Mouse (Mus musculus): Measurements from ENCODE around the gene Itih5. TPM values are rescaled to one million over a fixed set of nuclear protein-coding genes. Genes with fewer than 3 reads are reported as not detected.

Itih5 gene
- total RNA-seq, 2 experiments from 2014 or later, result 13.8 to 15.7 TPM

- intact Hi-C loops (cut with DNase I), result no loop called here
- no peak for DNase-seq (ENCODE audit: low spot score in 2 of 2)
Observed at GRCm38 (mm10) chr2:10162011-10162410, 8.6 kb downstream of the Itih5 start.

- no peak for DNase-seq (ENCODE audit: low spot score in 2 of 2)
- intact Hi-C loops (cut with DNase I), result no loop called here
Observed at GRCm38 (mm10) chr2:10166635-10167034, 13.3 kb downstream of the Itih5 start.

GRCm38 (mm10) chr2:10167283-10167682 is 13.9 kb downstream of the Itih5 start:
- no peak for DNase-seq (ENCODE audit: low spot score in 2 of 2)
- intact Hi-C loops (cut with DNase I), result no loop called here

GRCm38 (mm10) chr2:10168016-10168415 is 14.6 kb downstream of the Itih5 start:
- intact Hi-C loops (cut with DNase I), result no loop called here
- peak in 1 of 2 experiments; percentile 13 for DNase-seq (ENCODE audit: low spot score in 2 of 2)

- intact Hi-C loops (cut with DNase I), result no loop called here
- peak in 1 of 2 experiments; percentile 6 for DNase-seq (ENCODE audit: low spot score in 2 of 2)
Observed at GRCm38 (mm10) chr2:10169991-10170390, 16.6 kb downstream of the Itih5 start.

GRCm38 (mm10) chr2:10193553-10193952 is 40.2 kb downstream of the Itih5 start:
- intact Hi-C loops (cut with DNase I), result no loop called here
- no peak for DNase-seq (ENCODE audit: low spot score in 2 of 2)

- intact Hi-C loops (cut with DNase I), result no loop called here
- DNase-seq (ENCODE audit: low spot score in 2 of 2), result no peak
Observed at GRCm38 (mm10) chr2:10195162-10195561, 41.8 kb downstream of the Itih5 start.

- no peak for DNase-seq (ENCODE audit: low spot score in 2 of 2)
- intact Hi-C loops (cut with DNase I), result no loop called here
Observed at GRCm38 (mm10) chr2:10199326-10199725, 46.0 kb downstream of the Itih5 start.

GRCm38 (mm10) chr2:10200736-10201285 is 47.4 kb downstream of the Itih5 start:
- DNase-seq (ENCODE audit: low spot score in 2 of 2), result no peak
- intact Hi-C loops (cut with DNase I), result no loop called here

GRCm38 (mm10) chr2:10204301-10204700 is 50.9 kb downstream of the Itih5 start:
- DNase-seq (ENCODE audit: low spot score in 2 of 2), result no peak
- intact Hi-C loops (cut with DNase I), result no loop called here

GRCm38 (mm10) chr2:10213468-10213867 is 60.1 kb downstream of the Itih5 start:
- DNase-seq (ENCODE audit: low spot score in 2 of 2), result no peak
- intact Hi-C loops (cut with DNase I), result no loop called here

- intact Hi-C loops (cut with DNase I), result loop anchor here (5.0 kb wide), 1 partner anchor 74 kb away; no protein-coding TSS in a partner anchor
- no peak for DNase-seq (ENCODE audit: low spot score in 2 of 2)
Observed at GRCm38 (mm10) chr2:10215876-10216565, 62.6 kb downstream of the Itih5 start.

- intact Hi-C loops (cut with DNase I), result loop anchor here (5.0 kb wide), 1 partner anchor 74 kb away; no protein-coding TSS in a partner anchor
- peak; percentile 18 to 47 for DNase-seq (ENCODE audit: low spot score in 2 of 2)
Observed at GRCm38 (mm10) chr2:10216566-10217247, 63.3 kb downstream of the Itih5 start.

GRCm38 (mm10) chr2:10221862-10222261 is 68.5 kb downstream of the Itih5 start:
- intact Hi-C loops (cut with DNase I), result no loop called here
- DNase-seq (ENCODE audit: low spot score in 2 of 2), result no peak

- no peak for DNase-seq (ENCODE audit: low spot score in 2 of 2)
- intact Hi-C loops (cut with DNase I), result no loop called here
Observed at GRCm38 (mm10) chr2:10226907-10227306, 73.5 kb downstream of the Itih5 start.

- intact Hi-C loops (cut with DNase I), result no loop called here
- DNase-seq (ENCODE audit: low spot score in 2 of 2), result peak in 1 of 2 experiments; percentile 29
Observed at GRCm38 (mm10) chr2:10231971-10232370, 78.6 kb downstream of the Itih5 start.

GRCm38 (mm10) chr2:10236554-10236953 is 83.2 kb downstream of the Itih5 start:
- intact Hi-C loops (cut with DNase I), result no loop called here
- no peak for DNase-seq (ENCODE audit: low spot score in 2 of 2)

- intact Hi-C loops (cut with DNase I), result no loop called here
- no peak for DNase-seq (ENCODE audit: low spot score in 2 of 2)
Observed at GRCm38 (mm10) chr2:10242970-10243369, 89.6 kb downstream of the Itih5 start.

- peak in 1 of 2 experiments; percentile 37 for DNase-seq (ENCODE audit: low spot score in 2 of 2)
Observed at GRCm38 (mm10) chr2:10250441-10250840, 97.1 kb downstream of the Itih5 start.

GRCm38 (mm10) chr2:10250926-10251325 is 97.6 kb downstream of the Itih5 start:
- intact Hi-C loops (cut with DNase I), result no loop called here
- DNase-seq (ENCODE audit: low spot score in 2 of 2), result no peak

More at GRCm38 (mm10) chr2:10250441-10250840, 97.1 kb downstream of the Itih5 start:
- intact Hi-C loops (cut with DNase I), result no loop called here

GRCm38 (mm10) chr2:10251466-10251865 is 98.1 kb downstream of the Itih5 start:
- DNase-seq (ENCODE audit: low spot score in 2 of 2), result no peak
- intact Hi-C loops (cut with DNase I), result no loop called here
